Mouse (Mus musculus) kidney, adult 10 weeks (tissue): ENCODE data around the gene A530064D06Rik. TPM values are rescaled to one million over a fixed set of nuclear protein-coding genes. Genes with fewer than 3 reads are reported as not detected.

Experiments used
- polyA plus RNA-seq: library from polyadenylated mRNA; stranded (reverse); fragments of 350-450 nt; fragmentation: Illumina TruSeq; extraction: RNeasy Lipid Tissue Mini Kit (QIAGEN cat#74804); gene quantifications from one replicate; pipeline ENCODE4 v1.2.3, GENCODE M21; 2014; ENCODE audit warnings: low read depth, low replicate concordance

Gene A530064D06Rik
- polyA plus RNA-seq, result not detected

DNA sequence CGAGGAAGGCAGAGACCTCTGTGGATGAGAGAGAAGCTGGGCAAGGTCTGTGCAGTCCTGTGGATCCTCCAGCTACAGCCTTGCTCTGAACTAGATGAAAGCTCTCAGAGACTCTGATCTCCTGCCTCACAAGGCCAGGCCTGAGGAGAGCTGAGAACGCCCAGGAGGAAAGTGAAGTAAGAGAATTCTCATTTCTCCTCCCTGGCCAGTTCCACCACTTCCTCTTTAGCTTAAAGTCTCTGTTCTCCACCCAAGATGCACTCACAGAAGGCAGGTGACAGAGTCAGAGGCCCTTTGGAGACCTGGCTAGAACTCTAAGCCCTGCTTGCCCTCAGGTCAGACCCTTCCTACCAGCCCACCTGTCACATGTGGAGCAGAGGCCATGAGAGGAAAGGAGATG lies at the start of gene A530064D06Rik:
A530064D06Rik (minus strand) TSS at position 173 of the 400 bp plus-strand sequence.

DNA sequence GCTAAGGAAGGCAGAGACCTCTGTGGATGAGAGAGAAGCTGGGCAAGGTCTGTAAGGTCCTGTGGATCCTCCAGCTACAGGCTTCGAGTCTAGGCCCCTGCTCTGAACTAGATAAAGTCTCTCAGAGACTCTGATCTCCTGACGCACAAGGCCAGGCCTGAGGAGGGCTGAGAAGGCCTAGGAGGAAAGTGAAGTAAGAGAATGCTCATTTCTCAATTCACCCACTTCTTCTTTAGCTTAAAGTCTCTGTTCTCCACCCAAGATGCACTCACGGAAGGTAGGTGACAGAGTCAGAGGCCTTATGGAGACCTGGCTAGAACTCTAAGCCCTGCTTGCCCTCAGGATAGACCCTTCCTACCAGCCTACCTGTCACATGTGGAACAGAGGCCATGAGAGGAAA lies 21.0 kb downstream of the A530064D06Rik start, which contains the start of gene 9830107B12Rik:
9830107B12Rik (minus strand) TSS at position 149 of the 400 bp plus-strand sequence.

Other genes starting within 250 kb of the A530064D06Rik start
- gene Foxp4, start 242.6 kb downstream of the A530064D06Rik start, polyA plus RNA-seq, result not detected
- gene 1700122O11Rik, start 129.0 kb downstream of the A530064D06Rik start, polyA plus RNA-seq, result not detected
- gene 1700067P10Rik, start 78.0 kb downstream of the A530064D06Rik start, polyA plus RNA-seq, result not detected
- not detected for gene 9830107B12Rik, start 21.0 kb downstream of the A530064D06Rik start, polyA plus RNA-seq
- not detected for gene Trem1, start 65.5 kb upstream of the A530064D06Rik start, polyA plus RNA-seq
- gene Trem3, start 80.5 kb upstream of the A530064D06Rik start, polyA plus RNA-seq, result not detected
- not detected for gene Treml4, start 97.0 kb upstream of the A530064D06Rik start, polyA plus RNA-seq
- not detected for gene Treml2, start 132.2 kb upstream of the A530064D06Rik start, polyA plus RNA-seq
- gene B430306N03Rik, start 148.9 kb upstream of the A530064D06Rik start, polyA plus RNA-seq, result not detected
- not detected for gene Trem2, start 179.1 kb upstream of the A530064D06Rik start, polyA plus RNA-seq
- not detected for gene Treml1, start 192.6 kb upstream of the A530064D06Rik start, polyA plus RNA-seq
- 16.1 TPM for gene Nfya, start 242.6 kb upstream of the A530064D06Rik start, polyA plus RNA-seq
- gene Oard1, start 242.7 kb upstream of the A530064D06Rik start, polyA plus RNA-seq, result 86.4 TPM